Mouse (Mus musculus): ENCODE data around the gene Taar2.

The Taar2 gene

DNA sequence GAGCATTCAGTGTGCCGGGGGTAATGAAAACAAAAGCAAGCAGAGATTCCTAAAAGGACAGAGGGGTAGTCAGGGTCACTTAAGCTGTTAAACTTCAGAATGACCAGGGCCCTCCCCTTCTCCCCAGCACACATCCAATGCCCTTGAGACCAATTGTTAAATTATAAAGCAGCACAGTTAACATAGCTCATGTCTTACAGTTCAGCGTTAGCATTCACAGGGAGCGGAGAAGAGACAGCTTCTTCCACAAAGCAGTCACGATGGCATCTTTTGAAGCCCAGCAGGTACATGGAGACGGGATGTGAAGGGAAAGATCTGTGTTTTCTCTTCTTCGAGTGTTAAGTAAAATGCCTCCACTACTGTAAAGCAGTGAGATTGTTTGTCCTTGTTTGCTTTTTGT, at the start of gene Taar2:
Gene Taar2, plus strand, starts transcription at position 261 of the 400 bp plus-strand sequence.
- DNase-seq = no peak

DNA sequence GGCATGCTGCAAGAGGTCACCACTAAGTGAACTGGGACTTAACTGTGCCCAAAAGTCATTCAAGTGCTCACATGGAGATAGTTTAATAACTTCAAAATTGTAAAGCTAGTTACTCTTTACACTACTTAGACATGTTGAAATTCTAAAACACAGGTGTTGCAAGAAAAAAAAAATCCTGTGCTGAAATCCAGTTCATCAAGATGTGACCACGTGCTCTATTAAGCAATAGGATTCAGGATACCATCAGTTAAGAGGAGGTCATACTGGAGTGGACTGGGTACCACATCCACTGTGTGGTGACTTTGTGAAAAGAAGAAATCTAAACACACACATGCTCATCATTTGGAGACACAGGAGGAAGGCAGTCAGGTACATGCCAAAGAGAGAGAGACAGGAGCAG, 45.4 kb upstream of the Taar2 start:
- DNase-seq = no peak

DNA sequence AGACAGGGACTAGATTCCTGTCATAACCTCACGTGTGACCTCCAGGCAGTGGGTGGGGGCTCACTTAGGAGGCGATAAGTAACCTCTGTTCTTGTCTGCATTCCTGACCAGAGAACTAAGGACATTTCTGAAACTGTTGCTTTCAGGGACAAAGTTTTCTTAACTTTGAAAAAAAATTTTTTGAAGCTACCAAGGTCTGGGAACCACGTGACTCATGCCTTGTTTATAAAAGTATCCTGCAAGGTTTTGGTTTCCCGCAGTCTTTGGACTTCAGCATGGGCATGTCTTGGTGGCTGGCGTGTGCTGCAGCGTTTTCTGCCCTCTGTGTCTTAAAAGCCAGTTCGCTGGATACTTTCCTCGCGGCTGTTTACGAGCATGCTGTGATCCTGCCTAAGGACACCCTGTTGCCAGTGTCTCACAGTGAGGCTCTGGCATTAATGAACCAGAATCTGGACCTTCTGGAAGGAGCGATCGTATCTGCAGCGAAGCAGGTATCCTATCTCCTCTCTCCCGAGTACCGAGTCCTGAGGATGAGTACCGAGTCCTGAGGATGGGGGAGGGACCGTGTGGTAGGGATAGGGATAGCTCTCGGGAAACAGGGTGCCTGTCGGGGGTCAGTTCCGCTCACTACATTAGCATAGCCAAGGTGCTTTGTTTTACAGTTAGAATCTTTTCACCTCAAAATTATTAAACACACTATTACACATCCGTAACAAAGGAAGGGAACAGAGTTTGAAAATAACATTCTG, 43.6 kb upstream of the Taar2 start, which contains the start of gene Vnn1:
Gene Vnn1, plus strand, starts transcription at position 88 of the 749 bp plus-strand sequence.
- DNase-seq = no peak

DNA sequence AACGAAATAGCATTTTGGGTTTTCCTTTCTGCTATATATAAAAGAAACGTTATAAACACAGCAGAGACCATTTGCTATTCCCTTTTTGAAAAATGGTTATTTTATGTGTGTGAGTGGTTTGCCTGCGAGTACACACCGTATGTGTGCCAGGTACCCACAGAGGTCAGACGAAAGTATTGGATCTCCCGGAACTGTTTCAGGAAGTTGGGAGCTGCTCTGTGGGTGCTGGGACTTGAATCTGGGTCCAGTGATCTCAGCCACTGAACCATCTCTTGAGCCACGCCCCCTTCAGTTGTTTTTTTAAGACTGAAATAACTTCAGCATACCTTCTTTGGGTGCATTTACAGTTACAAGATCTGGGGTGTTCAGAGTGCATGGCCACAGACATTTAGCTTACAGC, 43.0 kb upstream of the Taar2 start:
- no peak for DNase-seq

DNA sequence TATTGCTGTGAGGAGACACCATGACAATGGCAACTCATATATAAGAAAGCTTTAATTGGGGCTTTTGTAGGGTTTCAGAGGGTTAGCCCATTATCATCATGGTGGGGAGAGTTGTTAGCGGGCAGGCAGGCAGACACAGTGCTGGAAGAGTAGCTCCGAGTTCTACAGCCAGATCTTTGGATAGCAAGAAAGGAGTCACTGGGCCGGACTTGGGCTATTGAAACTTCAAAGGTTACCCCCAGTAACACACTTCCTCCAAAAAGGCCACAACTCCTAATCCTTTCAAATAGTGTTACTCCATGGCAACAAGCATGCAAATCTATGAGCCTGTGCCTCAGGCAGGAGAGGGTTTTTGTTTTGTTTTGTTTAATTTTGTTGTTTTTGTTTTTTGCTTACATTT, 37.3 kb upstream of the Taar2 start:
- no peak for DNase-seq

DNA sequence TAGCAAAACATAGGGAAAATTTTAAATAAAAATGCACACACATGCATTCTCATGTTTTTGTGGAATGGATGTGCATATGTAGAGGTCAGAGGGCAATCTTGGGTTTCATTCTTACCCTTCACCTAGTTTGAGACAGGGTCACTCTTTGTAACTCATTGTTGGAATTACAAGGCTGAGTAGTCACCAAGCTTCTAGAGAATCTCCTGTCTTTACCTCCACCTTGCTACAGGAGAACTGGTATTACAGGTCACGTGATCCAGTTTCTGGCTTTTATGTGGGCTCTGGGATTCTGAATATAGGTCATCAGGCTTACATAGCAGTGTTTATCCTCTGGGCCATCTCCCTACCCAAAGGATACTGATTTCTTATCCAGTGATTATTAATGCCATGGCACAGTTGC, 32.7 kb upstream of the Taar2 start:
- no peak for DNase-seq

DNA sequence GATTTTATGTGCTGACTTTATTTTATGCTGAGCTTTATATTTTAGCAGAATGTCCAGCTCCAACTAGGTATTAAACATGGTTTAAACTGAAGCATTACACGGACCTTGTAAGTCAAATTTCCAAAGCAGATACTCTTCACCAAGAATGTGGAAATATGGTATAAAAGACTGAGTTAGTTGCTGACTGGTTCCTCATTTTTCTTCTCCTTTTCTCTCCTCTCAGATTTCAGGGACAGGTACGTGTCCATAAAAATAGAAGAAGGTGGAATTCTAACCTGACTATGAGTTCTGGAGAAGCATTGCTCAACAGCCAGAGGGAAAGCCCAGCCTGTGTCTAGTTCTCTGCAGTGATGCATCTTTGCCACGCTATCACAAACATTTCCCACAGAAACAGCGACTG, 18.3 kb upstream of the Taar2 start, which contains the start of gene Taar1:
Gene Taar1, plus strand, starts transcription at position 301 of the 400 bp plus-strand sequence.
- DNase-seq = no peak

DNA sequence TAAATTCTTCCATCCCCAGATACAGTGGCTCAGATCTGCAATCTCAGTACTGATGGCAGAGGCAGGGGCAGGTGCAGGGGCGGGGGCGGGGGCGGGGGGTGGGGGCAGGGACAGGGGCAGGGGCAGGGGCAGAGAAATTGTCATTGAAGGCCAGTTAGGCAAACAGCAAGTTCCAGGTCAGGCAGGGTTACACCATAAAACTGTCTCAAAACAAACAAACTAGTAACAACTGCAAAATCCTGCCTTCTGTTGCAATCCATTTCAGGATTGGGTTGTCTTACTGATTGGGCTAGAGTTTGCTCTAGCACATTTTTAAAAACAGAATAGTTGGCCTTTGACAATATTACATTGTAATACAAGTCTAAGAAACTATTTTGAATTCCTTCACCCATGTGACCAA, 15.9 kb upstream of the Taar2 start:
- no peak for DNase-seq

DNA sequence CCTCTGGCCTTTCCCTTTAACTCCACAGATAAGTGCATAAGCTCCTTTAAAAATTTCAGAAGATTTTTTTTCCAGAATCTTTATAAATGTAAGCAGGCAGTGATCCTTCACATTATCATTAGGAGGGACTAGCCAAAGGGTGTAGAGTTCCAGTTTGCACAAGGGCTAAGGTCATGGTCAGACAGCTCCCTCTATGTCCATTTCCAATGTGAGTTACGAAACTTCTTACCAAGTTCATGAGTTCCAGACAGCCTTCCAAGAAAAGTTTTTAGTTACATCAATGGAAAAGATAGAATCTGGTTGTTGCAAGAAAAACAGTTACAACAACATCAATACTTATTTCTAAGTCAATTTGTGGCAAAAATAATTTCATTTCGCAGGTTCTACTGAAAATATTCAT, 14.4 kb upstream of the Taar2 start:
- no peak for DNase-seq

DNA sequence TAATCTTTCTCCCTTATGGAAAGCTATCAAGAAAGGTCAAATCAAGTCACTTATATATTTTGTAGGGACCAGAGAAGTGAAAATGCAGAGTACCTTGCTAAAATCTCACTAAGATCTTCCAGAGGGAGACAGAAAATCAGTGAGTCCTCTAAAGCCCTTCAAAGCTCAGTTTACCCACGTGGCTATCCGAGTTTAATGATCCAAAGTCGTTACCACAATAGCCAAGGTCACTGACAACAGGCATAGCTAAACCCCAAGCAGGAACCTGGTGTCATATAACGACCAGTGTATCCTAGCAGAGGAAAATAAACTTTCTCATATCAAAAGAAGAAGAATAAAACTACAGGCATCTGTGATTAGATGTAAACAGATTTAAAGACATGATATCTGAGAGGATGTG, 759 bp upstream of the Taar2 start:
- no peak for DNase-seq

DNA sequence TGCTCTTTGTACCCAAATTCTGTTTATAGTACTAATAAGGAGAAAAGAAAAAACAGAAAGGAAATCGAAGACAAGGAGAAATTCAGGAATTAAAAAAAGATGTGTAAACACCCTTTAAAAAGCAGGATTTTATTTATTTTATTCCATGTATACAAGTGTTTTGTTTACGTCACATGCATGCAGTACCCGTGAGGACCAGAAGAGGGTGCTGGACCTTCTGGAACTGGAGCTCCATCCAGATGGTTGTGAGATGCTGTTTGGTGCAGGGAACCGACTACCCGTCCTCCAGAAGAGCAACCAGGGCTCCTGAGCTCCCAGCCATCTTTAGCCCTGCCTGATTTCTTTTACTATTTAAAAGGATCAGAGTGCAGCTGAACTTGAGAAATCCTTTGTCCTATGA, 4.1 kb downstream of the Taar2 start:
- DNase-seq = no peak

DNA sequence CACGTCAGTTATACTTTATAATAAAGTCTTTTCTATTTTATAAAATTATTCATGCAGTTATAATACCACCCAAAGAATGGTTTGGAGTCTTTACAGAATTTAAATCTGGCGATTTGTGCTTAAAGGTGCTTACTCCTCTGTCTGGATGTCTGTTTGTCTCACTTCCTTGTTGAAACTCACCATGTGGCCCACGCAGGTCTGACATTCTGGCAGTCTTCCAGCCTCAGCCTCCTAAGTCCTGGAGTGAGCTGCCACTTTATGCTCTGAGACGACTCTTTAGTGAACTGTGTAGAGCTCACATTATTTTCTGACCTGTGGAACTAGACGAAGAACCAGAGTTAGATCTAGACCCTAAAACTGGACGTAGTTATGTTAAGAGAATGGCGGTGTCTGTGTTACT, 9.7 kb downstream of the Taar2 start:
- DNase-seq = no peak

DNA sequence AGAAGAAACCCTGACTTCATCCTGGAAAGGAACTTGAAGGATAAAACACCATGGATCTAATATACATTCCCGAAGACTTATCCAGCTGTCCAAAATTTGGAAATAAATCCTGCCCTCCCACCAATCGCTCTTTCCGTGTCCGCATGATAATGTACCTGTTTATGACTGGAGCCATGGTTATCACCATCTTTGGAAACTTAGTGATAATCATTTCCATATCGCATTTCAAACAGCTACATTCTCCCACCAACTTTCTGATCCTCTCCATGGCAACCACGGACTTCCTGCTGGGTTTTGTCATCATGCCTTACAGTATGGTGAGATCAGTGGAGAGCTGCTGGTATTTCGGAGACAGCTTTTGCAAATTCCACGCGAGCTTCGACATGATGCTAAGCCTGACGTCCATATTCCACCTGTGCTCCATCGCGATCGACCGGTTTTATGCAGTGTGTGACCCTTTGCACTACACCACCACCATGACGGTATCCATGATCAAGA, 11.2 kb downstream of the Taar2 start, which contains the start of gene Taar3:
Gene Taar3, plus strand, starts transcription at position 51 of the 498 bp plus-strand sequence.
- no peak for DNase-seq

DNA sequence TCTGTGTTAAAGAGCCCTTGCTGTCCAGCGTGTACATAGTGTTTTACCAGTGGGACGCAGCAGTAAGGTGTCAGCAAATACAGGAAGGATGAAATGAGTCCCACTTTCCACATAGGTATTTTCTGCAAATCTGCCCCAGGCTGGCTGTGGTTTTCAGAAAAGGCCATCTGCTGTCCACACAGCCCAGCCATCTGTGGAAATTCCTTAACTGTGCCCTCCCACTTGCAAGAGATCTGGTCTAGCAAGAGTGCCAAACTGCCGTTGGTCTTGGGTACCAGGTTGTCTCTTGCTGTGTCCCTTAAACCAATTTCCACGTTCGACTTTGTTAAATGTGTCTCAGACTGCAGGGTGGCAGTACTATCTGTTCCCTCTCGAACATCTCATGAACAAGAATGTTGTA, 13.3 kb downstream of the Taar2 start:
- DNase-seq = no peak

DNA sequence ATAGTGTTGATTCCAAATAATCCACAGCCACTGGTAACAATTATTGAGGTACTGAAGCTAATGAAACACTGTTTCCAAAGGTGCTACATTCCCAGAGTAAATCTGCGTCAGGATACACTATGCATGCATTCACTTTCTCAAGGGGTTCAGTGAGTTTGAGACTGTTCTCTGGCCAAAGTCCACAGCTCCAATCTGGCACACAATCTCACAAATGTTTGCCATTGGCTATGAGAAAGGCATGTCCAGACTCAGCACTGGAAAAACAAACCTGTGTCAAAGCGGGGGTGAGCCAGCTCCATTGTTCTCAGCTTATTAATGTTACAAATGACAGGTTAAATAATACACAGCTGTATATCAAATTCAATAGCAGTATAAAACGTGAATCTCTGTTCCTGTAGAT, 20.7 kb downstream of the Taar2 start:
- no peak for DNase-seq

DNA sequence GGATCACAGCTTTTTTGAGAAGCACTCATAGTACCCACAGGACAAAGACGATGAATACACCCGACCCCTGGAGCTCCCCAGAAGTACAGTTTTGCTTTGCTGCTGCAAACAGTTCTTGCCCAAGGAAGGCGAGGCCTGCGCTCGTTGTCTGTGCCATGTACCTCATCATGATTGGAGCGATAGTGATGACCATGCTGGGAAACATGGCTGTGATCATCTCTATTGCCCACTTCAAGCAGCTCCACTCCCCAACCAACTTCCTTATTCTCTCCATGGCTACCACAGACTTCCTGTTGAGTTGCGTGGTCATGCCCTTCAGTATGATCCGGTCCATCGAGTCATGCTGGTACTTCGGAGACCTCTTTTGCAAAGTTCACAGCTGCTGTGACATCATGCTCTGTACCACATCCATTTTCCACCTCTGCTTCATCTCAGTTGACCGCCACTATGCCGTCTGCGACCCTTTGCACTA, 22.1 kb downstream of the Taar2 start, which contains the start of gene Taar4:
Gene Taar4, plus strand, starts transcription at position 51 of the 472 bp plus-strand sequence.
- no peak for DNase-seq

DNA sequence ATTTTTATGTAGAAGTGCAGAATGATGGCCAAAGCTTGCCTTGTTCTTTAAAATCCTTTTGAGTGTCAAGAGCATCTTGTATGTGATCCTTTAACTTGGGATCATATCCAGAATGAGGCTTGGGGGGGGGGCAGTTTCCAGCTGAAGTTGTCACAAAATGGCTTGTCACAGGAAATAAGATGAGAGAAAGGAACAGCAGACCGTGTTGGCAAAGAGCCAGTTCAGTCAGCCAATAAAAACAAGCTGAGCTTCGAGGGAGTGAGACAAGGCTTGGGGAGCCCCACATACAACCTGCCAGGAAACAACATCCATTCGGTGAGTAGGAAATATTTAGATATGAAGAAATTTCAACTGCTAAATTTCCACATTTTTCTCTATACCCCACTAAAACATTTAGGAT, 25.1 kb downstream of the Taar2 start:
- no peak for DNase-seq

DNA sequence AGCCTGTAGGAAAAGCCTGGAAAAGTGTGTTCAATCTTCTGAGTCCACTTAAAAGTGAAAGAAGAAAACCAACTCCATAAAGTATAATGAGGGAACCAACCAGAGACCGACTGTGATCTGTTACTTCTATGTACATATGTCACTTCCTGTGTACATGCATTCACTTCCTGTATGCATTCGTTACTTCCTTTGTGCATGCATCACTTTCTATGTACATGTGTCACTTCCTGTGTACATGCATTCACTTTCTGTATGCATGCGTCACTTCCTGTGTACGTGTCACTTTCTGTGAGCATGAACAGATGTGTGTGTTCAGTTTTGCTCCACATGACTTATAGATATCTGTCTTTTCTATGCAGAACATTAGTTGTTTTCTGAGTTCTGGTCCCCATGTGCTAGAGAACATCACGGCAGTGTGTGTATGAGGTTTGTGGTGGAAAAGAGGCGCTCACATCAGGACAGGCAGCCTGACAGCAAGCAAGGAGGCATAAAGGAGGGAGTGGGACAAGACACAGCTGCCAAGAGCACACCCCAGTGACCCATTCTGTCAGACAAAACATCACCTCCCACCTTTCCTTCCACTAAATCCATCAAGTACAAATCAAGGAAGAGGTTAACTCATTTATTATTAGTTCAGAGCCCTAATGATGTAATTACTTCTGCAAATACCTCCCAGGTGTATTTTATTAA, 26.7 kb downstream of the Taar2 start:
- DNase-seq = no peak

DNA sequence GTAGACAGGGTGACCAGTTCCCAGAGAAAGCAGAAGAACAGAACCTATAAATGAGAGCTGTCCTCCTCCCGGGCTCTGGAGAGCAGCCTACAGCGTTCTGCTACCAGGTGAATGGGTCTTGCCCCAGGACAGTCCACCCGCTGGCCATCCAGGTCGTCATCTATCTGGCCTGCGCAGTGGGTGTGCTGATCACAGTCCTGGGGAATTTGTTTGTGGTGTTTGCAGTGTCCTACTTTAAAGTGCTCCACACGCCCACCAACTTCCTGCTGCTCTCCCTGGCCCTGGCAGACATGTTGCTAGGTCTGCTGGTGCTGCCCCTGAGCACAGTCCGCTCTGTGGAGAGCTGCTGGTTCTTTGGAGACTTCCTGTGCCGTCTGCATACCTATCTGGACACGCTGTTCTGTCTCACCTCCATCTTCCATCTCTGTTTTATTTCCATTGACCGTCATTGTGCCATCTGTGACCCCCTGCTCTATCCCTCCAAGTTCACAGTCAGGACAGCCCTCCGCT, 32.3 kb downstream of the Taar2 start, which contains the start of gene Taar5:
Gene Taar5, plus strand, starts transcription at position 51 of the 510 bp plus-strand sequence.
- no peak for DNase-seq

DNA sequence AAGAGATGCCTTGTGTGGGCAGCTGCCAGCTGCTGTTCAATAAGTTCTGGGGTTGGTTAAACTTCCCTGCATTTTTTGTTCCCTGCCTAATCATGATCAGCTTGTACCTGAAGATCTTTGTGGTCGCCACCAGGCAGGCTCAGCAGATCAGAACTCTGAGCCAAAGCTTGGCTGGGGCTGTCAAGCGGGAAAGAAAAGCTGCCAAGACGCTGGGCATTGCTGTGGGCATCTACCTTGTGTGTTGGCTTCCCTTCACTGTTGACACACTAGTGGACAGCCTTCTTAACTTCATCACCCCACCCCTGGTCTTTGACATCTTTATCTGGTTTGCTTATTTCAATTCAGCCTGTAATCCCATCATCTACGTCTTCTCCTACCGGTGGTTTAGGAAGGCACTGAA, 32.9 kb downstream of the Taar2 start:
- DNase-seq = no peak

DNA sequence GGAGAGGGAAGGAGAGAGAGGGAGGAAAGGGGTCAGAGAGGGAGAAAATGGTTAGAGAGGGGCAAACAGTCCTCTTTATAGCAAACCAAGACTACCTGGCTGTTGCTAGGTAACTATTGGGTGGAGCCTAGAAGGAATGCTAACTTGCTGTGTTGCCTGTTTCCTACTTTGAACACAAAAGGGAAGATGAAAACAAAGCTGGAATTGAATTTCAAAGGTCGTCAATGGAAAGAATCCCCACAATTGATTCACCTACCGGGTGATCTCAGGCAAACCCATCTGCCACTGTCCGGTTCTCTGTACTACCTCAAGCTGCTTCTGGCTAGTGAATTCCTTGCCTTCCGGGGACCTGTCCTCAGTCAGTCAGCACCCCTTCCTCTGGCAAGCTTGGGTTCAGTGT, 39.6 kb downstream of the Taar2 start:
- DNase-seq = no peak

DNA sequence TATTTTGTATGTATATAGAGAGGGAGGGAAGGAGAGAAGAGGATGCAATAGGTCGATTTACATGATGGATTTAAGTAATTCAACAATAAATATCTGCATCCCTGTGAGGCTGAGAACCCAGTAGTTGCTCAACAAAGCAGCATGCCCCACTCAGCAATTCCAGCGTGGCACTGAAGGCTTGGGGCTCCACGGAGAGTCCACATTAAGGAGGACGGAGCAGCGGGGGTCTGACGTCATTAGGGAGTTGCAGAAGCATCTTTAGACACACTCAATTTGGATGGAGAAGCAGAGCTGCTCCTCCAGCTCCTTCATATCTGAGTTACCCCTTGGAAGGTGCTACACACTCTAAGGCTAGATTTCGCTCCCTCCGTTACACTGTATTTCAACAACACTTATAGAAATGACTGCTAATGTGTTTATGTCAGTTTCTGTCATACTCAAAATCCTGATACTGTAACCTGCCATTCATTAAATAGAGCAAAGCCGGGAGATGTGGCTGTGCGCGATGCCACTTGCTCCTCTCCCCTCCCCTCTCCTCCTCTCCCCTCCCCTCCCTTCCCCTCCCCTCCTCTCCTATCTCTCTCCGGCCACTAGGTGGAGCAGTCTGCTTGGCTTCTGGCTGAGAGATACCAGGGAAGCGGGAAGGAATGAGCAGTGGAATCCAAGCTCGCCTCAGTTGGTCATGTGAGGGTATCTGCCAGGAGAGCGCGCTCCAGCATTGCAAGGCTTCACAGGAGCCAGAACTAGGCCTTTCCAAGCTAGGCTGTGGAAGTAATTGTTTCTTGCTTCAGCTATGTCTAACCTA, 40.7 kb downstream of the Taar2 start:
- DNase-seq = peak in 1 of 2 experiments; percentile 35

DNA sequence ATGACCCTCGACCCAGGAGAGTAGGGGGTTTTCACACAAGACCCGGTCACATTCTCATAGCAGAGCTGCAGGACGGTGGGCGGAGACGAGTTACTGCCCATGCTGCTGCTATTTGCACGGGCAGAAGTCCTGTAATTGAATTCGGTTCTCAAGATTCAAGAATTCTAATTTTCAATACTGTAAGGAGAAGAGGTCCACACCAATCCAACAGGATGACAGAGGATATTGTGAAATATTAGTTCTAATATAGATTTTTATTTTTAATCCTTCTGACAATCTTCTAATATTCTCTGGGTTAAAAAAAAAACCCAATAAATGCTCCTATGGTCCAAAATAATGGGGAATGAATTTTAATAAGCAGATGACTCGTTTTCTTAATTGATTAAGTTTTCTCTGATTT, 47.2 kb downstream of the Taar2 start, which contains the start of gene Taar6:
Gene Taar6, minus strand, starts transcription at position 101 of the 400 bp plus-strand sequence.
- DNase-seq = no peak

Measured in spleen, adult 18-20 months (tissue).